Mouse (Mus musculus): ENCODE measurements at regions not wholly inside any gene's neighbourhood (a gene's known extent, or its start where the extent isn't known, plus 50 kb on each side); places are given as distances from the start of the nearest gene placed in this dataset.

DNA sequence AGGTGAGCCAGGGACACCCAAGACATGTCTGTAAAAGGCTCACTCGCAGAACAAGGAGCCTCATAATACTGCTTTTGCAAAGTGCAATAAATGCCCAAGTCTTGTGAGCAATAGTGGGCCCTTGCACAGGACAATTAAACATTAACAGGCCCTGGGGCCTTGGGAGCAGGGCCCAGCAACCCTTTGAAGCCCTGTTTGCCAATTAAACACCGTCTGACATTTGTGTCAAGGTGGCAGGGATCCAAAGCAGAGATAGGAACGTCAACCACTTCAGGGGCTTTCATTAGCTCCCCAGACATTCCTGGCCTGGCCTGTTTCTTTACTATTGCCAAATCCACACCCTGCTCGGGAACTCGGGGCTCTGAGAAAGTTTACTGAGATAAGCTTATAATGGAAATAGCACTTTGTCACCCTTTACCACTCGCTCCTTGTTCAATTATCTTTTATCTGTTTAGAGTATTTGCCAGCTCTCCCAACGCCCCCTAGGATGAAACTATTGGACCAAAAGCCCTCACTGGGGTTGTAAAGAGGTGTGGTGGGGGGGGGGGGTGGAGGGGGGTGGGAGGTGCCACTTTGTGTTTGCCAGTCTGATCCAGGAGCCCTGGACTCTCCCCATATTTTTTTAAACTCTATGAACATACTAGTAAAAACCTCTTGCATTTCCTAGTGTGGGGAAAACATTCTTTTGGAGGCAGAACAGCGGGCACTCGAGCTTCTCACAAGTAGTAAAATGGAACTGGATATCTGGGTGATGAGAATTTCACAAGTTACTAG lies 247.4 kb downstream of the Fam49a start:
- DNase-seq (ENCODE audit: low spot score), result no peak

DNA sequence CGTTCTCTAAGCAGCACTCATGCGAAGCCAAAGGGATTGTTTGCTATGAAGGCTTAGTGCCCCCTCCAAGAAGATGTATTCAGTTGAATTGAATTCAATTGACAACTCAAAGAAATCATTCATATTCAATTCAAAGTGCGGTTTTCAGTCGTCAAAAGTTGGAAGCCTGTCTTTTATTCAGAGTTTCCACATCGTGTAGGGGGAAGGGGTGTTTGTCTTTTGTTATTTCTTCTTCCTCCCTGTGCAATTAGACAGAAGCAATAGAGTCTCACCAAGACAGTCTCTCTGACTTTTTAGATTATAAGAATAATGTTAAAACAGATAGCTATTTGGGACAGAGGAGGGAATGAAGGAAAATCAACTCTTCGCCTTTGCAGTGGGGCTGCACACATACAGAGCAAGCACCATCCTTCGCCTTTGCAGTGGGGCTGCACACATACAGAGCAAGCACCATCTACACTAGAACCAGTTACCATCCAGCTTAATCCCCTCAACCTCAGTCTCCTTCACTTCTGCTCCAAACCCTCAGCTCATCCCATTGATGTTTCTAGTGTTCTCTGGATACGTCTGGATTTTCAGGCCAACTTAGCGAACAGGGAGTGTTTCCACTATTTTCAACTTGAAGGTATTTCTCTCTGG lies 246.7 kb downstream of the Fam49a start:
- no peak for DNase-seq (ENCODE audit: low spot score)

DNA sequence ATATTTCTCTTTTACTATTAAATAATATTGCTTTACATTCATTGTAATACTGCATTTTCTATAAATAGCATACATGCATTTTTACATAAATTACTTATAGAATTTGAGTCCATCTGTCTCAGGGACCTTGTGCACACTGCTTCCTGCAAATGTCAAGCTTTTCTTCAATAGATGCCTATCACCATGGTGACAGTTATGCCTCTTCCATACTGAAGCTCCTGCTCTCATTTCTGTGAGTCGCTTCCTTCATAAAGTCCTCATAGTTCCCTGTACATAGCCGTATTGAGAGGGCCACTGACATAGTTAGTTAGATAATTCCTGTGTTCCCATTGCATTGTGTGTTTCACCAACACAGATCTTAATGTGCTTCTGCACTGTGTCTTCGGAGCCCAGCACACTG lies 244.7 kb downstream of the Fam49a start:
- DNase-seq (ENCODE audit: low spot score), result no peak

DNA sequence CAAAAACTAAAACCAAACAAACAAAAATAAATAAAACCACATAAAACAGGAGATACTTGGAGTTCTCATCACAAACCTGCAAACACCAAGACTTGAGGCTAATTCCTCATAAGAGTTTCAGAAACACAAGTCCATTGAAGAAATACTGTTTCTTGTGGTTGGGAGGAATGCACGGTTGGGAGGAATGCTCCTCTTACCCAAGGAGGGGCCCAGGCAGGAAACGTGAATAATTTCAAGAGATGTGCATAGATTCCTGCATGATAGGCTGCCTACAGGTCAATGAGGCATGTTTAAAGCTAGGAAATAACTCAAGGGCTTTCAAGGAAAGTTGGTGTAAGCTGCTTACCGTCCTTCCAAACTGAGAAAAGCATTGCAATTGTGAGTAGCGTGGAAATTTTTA lies 243.7 kb downstream of the Fam49a start:
- no peak for DNase-seq (ENCODE audit: low spot score)

DNA sequence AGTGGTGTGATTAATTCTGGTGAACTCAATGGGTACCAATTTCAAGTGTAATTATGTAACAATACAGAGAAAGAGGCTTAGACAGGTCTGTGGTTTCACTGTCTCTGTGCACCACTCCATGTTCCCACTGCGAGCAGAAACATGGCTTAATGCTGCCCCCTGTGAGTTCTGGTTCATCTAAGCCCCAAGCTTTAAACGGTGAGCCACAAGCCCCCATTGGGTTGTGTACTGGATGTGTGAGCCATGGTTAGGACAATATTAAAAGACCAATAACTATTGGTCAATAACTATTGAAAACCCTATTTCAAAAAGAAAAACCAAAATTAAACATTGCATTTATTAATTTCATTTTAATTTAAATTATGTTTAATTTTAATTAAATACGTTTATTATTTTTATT lies 238.0 kb downstream of the Fam49a start:
- no peak for DNase-seq (ENCODE audit: low spot score)

DNA sequence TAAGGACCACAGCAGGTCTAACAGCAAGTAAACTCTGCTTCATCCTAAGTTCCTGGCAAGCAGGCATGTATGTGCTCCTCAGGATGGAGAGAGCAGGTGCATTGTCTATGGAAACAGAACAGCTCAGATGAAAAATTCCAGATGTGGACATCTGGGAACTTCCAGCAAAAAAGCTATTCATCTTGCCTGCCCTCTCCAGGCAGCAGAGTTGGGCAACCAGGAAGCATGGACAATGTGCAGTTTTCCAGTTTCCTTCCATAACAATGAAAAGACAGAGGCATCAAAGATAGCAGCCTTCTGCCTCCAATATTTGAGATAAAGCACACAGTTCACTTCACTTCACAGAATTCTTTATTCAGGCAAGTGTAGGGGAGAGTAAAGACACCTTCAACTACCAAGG lies 236.7 kb downstream of the Fam49a start:
- DNase-seq (ENCODE audit: low spot score), result no peak

DNA sequence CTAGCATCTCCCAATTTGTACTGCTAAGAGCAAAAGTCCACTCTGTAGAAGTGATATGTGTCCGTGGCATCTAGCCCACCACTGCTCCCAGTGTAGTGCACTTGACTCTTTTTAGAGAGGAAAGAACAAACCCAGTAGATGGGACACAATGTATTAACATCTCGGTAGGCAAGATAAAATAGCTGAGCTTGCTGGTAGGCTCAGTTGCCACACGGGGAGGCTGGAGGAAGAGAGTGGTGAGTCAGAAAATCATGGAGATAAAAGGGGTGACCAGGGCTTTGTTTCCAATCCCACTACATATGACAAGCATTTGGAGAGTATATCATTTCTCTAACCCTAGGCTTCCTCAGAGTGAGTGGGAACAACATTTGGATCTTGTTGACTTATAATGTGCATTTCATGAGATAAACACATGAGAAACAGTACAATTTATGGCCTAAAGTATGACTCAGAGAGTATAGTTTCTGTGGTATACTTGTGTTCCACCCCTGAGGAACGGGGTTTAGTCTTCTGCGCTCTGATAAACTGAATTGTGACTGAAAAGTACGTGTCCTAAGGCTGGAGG lies 235.4 kb downstream of the Fam49a start:
- no peak for DNase-seq (ENCODE audit: low spot score)

DNA sequence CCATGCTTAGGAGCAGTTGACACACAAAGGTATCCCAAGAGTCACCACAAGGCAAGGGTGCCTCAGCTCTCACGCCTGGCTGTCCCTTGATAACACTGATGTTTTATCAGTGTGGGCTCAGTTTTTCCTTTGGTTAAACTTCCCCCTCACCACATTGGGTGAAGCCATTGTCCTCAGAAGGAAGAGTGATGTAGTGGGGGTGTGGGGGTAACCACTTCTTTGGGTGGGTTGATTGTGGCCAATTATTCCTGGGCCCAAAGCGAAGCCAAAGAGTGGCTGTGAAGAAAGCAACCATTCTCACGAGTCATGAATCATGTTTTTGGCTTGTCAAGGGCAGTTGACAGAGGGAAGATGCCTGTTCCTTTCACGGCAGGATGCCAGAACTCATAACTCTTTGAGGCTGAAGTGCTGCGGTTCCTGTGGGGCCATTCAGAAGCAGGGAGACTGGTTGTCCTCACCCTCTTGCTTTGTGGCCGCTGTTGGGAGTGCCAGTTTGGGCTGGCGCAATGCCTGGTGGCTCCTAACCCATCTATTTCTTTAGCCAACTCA lies 234.7 kb downstream of the Fam49a start:
- DNase-seq (ENCODE audit: low spot score), result peak; percentile 14

DNA sequence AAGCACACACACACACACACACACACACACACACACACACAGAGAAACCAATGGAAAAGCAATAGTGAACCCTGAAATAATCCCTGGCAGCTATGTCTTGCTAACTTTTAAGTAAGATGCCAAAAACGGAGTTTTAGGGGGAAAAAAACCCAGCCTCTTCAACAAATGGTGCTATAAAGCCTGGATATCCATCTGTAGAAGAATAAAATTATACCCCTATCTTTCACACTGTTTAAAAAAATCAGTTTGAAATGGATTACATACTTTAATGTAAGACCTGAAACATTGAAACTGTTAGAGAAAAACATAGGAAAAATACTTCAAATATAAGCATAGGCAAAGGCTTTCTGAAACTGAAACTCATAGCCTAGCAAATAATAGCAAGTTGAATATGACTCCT lies 228.2 kb downstream of the Fam49a start:
- no peak for DNase-seq (ENCODE audit: low spot score)

DNA sequence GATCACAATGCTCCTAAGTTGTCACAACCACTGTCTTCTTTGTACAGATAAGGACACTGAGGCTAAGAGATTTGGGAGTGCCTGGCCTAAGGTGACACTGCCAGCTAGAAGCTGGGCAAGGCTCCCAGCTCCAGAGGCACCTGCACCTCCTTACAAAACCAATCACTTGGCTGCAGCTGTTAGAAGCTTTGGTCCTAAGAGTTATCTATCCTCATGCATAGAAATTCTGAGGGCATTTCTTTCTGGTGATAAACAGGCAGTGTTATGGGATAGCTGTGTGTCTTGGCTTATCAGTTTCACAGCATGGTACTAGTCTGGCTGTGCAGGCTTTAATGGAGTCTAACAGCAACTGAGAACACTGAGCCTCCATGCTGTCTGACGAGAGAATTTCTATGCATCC lies 226.2 kb downstream of the Fam49a start:
- no peak for DNase-seq (ENCODE audit: low spot score)

DNA sequence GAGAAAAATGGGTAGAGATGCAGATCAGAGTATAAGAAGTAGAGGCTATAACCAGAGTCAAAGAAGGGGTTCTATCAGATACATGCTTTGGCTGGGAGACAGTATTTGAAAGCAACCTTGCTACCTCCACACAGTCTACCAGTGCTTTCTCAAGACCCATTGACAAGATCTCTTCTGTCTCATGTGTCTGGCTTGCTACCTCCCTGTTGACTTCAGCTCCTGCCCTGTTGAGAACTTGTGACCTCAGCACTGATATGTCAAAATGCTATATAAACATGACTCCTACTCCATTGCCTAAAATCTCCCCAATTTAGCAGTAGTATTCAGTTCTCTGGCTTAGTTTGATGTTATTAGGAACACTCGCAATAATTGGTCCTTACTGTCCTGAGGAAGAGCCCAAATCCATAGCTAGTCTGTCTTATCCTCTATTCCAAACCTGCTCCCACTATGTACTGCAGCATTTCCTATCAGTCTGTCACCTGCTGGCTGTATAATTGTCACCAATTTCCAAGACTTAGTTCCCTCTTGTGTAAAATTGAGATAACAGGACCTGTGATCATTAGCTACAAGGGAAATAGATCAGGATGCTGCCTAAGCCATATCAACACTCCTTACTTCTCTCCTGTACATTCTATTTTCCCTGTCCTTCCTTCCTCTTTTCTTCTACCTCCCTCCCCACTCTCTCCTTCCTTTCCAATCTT lies 224.9 kb downstream of the Fam49a start:
- no peak for DNase-seq (ENCODE audit: low spot score)

DNA sequence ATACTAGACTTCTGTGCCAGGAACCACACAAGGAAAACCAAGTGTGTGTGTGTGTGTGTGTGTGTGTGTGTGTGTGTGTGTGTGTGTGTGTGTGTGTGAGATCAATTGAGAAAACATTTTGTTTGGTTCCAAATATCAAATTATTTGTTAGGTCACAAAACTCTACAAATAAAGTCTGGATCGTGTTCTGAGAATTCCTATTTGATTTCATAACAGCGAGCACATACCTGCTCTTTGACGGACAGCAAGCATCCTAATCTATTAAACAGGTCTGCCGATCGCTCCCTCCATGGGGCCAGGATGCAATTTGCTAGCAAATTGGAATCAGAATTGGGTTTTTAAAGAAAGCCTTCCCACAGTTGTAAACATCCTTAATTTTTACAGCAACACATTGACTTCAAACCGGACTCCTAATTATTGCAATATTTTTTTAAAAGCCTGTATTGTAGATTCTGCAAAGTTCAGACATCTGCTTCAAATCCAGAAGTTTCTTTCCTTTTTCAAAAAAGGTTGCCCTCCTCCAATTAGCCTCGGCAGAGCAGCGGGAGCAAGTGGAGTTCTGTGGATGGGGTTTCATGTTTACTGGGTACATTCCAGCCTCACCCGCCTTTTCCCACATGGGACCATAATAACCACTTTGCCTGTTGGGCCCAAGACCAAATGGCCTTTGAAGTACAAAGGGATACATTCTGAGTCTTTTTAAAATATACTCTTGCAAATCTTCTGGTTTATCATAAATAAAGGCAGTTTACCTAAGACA lies 223.2 kb downstream of the Fam49a start:
- DNase-seq (ENCODE audit: low spot score), result no peak

DNA sequence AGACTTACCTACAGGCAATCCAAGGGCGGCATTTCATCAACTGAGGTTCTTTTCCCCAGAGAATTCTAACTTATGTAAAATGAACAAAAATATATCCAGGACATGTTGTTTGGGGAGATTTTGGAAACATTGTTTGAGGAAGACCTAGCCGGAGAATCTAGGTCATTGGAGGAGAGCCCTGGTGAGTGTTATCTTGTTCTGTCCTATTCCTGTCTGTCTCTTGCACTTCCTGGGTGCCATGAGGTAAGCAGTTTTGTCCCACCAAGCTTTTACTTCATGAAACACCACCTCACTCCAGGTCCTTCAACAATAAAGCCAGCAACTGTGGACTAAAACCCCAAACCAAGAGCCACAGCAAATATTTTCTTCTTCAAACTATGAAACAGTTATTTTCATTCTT lies 218.5 kb downstream of the Fam49a start:
- DNase-seq (ENCODE audit: low spot score), result no peak

DNA sequence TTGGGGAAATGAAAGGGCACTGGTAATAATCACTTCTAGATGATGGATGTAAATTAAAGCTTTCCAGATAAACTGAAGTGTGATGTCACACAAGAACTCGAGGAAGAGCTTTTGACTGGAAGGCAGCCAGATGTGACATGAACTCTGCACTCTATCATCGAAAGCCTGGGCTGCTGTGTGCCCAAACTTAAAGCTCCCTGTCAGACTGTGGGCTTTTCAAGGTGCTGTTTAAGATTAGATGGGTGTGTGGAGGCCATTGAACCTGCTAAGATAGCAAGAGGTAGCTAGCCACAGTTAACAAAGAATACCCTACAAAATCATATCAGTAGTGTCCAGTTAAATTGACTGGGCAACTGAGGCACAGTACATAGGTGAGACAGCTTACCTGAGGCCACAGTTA lies 190.1 kb downstream of the Fam49a start:
- DNase-seq (ENCODE audit: low spot score), result no peak

DNA sequence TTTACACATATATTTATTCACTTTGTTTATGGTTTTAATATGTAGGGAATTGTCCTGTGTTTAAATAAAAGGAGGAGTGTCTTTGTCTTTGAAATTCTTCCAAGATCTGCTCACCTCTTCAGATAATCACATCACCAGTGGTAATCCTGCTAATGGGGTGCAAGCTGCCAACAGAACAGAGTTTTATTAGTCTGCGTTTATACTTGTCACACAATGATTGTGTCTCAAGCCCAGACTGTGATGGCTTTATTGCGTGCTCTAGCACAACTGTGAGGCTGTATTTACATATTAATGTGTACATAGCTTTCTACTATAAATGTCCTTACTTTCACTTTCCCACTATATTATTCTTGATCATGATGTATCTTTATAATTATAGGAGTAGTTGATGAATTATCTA lies 184.8 kb downstream of the Fam49a start:
- DNase-seq (ENCODE audit: low spot score), result no peak

DNA sequence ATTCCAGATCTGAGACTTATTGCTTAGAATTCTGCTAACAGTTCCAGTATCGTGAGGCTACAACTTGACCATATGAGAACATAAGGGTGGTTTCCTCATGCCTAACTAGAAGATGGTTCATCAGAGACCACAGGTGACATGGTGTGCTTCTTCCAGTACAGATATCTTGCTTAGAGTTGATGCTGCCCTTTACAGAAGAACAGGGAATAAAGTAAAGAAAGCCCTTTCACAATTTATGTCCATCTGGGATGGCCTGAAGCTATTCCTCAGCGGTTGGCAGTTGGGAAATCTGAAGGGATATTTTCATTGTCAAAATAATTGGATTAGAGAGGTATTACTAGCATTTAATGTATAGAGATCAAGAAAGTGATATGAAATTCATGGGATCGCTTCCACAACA lies 184.3 kb downstream of the Fam49a start:
- DNase-seq (ENCODE audit: low spot score), result no peak

DNA sequence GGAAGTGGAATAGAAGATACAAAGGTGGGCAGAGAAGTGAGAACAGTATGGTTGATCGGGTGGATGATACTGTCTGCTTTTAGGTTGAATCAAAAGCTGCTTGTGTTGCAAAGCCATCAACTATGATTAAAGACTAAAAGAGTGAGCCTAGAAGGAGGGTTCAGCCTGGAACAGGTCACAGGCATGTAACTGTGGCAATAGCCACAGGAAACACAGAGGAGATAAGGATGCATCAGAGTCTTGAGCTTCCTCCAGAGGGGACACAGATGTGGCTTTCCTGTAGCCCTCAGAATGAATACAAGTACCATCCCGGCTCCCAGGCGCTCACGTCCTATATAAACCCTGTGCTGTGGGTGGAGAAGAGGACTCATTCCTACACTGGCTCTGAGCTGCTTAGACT lies 180.9 kb downstream of the Fam49a start:
- DNase-seq (ENCODE audit: low spot score), result no peak

DNA sequence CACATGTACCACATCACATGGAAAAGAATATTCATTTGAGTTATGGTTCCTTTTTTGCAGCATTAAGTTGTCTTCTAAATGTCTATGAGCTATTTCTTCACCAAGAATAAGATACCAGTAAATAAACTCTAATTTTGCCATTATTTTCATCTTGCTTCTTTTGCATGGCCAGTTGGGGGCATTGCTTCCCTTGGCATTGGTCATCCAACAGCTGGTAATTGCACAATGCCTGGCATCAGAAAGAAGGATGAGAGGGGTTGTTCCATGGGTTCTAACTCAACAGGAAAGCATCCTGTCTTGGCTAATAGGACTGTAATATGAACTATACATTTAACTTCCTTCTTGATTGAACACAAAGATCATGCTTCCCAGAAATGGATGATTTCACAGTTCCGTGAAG lies 174.4 kb downstream of the Fam49a start:
- DNase-seq (ENCODE audit: low spot score), result no peak

DNA sequence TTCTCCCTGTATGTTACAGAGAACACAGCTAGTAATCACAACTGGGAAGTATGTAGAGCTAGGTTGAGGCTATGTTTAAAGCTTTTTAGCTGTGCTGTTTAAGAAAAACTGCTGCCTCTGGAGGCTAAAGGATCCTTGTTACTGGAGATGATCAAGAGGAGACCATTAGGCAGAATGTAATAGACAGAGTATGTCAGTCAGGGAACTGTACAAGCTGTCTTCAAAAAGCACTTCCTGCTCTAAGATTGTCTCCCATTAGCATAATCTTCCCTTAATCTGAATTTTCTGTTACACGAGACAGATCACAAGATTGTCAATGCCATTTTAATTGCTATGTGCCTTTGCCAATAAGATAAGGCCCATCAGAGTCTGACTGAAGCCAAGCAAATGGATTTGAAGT lies 170.7 kb downstream of the Fam49a start:
- no peak for DNase-seq (ENCODE audit: low spot score)

All from heart, adult 8-10 months (tissue).